Mouse (Mus musculus) limb, embryonic 12.5 days (tissue): ENCODE results near the gene Scmh1. TPM values are rescaled to one million over a fixed set of nuclear protein-coding genes. Genes with fewer than 3 reads are reported as not detected.
A peak's percentile ranks its signal among the peaks of the same experiment; 100 is the strongest.

Experiments used
- ATAC-seq: fragments of 200-750 bp; cut with Nextera tagmentation; 2 replicates; pipeline ENCODE4 v1.8.0; 2017; ENCODE audit warnings: low read depth, moderate TSS enrichment; ENCODE audit not compliant: insufficient number of reproducible peaks, insufficient read depth, low FRiP score, low TSS enrichment
- H3K27ac ChIP-seq: fragments of 300-500 bp; sonication (generic); 2 replicates; pipeline ENCODE4 v1.5.1; 2016; ENCODE audit warnings: mild to moderate bottlenecking, moderate library complexity
- H3K27me3 ChIP-seq: fragments of 300-500 bp; sonication (generic); 2 replicates; pipeline ENCODE4 v1.6.1; 2016; ENCODE audit warnings: mild to moderate bottlenecking, moderate library complexity
- H3K36me3 ChIP-seq: fragments of 300-500 bp; sonication (generic); 2 replicates; pipeline ENCODE4 v1.6.1; 2016; ENCODE audit warnings: mild to moderate bottlenecking, moderate library complexity
- H3K4me1 ChIP-seq: fragments of 300-500 bp; sonication (generic); replicated peaks from 2 replicates; pipeline ENCODE4 v1.6.1; 2016
- H3K4me2 ChIP-seq: fragments of 300-500 bp; sonication (generic); 2 replicates; pipeline ENCODE4 v1.6.1; 2016; ENCODE audit warnings: mild to moderate bottlenecking, moderate library complexity
- H3K4me3 ChIP-seq: fragments of 300-500 bp; sonication (generic); replicated peaks from 2 replicates; pipeline ENCODE4 v1.5.1; 2016; ENCODE audit warnings: mild to moderate bottlenecking
- H3K9ac ChIP-seq: fragments of 300-500 bp; sonication (generic); replicated peaks from 2 replicates; pipeline ENCODE4 v1.6.1; 2016; ENCODE audit warnings: mild to moderate bottlenecking, moderate library complexity
- H3K9me3 ChIP-seq: fragments of 300-500 bp; sonication (generic); 2 replicates; pipeline ENCODE4 v1.6.1; 2016; ENCODE audit warnings: mild to moderate bottlenecking, moderate library complexity
- WGBS: fragments of 180-500 bp; shearing (Covaris S2); methylation state at CpG from one replicate; pipeline ENCODE4 v1.1.7; 2016; 5-methylcytosine and 5-hydroxymethylcytosine counted together
- polyA plus RNA-seq: library from polyadenylated mRNA; unstranded; fragments of >200 nt; fragmentation: Nextera tagmentation; extraction: Ambion mirVana; gene quantifications from 2 replicates; pipeline ENCODE4 v1.2.1, GENCODE M21; 2016

Scmh1 gene
- polyA plus RNA-seq, 1 experiment from 2014 or later, result 42.7 TPM

DNA sequence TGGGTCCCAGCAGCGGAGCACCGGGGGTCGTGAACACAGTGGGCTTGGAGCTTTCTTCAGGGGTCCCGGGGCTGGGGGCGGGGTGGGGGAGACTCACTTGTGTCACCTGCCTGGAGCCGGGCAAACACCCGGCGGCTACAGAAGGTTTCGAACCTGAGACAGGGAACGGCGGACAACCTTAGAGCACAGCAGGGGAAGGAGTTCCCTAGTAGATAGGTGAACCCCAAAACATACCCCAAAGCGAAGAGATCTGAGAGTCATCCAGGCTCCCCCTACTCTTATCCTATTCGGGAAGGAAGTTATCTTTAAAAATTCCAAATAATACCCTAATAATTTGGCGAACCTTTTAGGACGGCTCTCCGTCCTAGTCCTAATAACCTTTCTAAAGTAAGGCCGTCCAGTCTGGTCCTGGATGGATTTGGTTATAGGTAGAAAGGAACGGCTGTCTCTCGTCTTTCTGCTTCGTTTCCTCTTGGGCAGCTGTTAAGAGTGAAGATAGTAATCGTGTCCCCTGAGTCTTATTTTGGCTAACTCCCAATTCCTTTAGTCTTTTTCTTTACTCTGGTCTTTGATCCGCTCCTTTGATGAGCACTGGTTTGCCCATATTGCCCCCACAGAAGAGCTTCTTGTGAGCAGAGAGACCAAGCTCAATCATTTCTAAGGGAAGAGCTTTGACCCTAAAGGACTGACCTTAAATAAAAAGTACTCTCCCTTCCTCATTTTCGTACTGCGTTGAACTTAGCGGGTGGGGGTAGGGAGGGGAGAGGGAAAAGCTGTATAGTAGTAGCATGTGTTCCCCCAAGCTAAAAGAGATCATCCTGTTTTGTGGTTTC lies 941 bp downstream of the Scmh1 start:
- Histone ChIP-seq H3K27ac (peak overlapping the region; percentile 94), H3K9me3 (no peaks in the 10 kb centered on the region), H3K4me1 (peaks cover 28% of the 10 kb centered on the region), H3K9ac (peak overlapping the region; percentile 96), H3K4me2 (peak overlapping the region; percentile 66), H3K27me3 (peaks cover 6% of the 10 kb centered on the region; the same call in 1 of the 2 replicates), H3K4me3 (peak overlapping the region; percentile 96), H3K36me3 (no peaks in the 10 kb centered on the region)
- no peak for ATAC-seq
- WGBS, result 2% methylated on average over 25 of the region's 25 CpGs

- H3K9me3 ChIP-seq, result no peaks in the 10 kb centered on the region
- H3K9ac ChIP-seq, result no peak overlapping the region
- H3K4me2 ChIP-seq, result peak overlapping the region; percentile 66
- WGBS, result 33% methylated on average over 3 of the region's 3 CpGs
- H3K36me3 ChIP-seq, result no peaks in the 10 kb centered on the region
- no peak overlapping the region for H3K27ac ChIP-seq
- H3K4me3 ChIP-seq, result peak overlapping the region; percentile 96
- ATAC-seq, result no peak
- H3K4me1 ChIP-seq, result peaks cover 22% of the 10 kb centered on the region
- H3K27me3 ChIP-seq, result peaks cover 6% of the 10 kb centered on the region; the same call in 1 of the 2 replicates
Observed at GRCm38 (mm10) chr4:120406639-120407273, 1.7 kb downstream of the Scmh1 start.

GRCm38 (mm10) chr4:120418053-120418452 lies 13.0 kb downstream of the Scmh1 start:
- no peaks in the 10 kb centered on the region for H3K27me3 ChIP-seq
- no peak overlapping the region for H3K9ac ChIP-seq
- peaks cover 18% of the 10 kb centered on the region for H3K4me1 ChIP-seq
- no peak overlapping the region for H3K4me2 ChIP-seq
- 0 out of 2 replicates have a peak, but pooled peaks cover 4% of the 10 kb centered on the region for H3K36me3 ChIP-seq
- H3K27ac ChIP-seq, result no peak overlapping the region
- no peak overlapping the region for H3K4me3 ChIP-seq
- no peak for ATAC-seq
- no peaks in the 10 kb centered on the region for H3K9me3 ChIP-seq
- WGBS, result 87% methylated on average over 4 of the region's 4 CpGs

DNA sequence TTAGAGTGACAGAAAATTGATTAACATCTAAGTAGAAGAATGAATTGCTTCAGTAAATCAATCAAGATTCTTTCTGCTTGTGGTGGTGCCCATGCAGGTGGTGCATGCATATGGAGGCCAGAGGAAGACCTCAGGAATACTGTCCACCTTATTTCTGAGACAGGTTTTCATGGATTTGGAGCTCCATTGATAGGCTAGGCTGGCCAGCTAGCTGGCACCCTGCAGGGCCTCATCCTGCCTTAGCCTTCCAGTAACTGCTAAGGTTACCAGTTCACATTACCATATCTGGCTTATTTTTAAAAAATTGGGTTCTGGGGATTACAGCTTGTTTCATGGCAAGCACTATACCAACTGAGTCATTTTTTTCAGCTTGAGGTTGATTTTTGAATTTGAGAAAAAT lies 15.1 kb downstream of the Scmh1 start:
- Histone ChIP-seq H3K4me1 (peaks cover 18% of the 10 kb centered on the region), H3K9me3 (no peaks in the 10 kb centered on the region), H3K27me3 (no peaks in the 10 kb centered on the region), H3K4me3 (no peak overlapping the region), H3K9ac (no peak overlapping the region), H3K36me3 (no peaks in the 10 kb centered on the region), H3K4me2 (no peak overlapping the region), H3K27ac (no peak overlapping the region)
- ATAC-seq, result no peak

GRCm38 (mm10) chr4:120420685-120421084 lies 15.6 kb downstream of the Scmh1 start:
- H3K36me3 ChIP-seq, result no peaks in the 10 kb centered on the region
- ATAC-seq, result no peak
- H3K27ac ChIP-seq, result peak overlapping the region; percentile 50; the same call in 1 of the 2 replicates

DNA sequence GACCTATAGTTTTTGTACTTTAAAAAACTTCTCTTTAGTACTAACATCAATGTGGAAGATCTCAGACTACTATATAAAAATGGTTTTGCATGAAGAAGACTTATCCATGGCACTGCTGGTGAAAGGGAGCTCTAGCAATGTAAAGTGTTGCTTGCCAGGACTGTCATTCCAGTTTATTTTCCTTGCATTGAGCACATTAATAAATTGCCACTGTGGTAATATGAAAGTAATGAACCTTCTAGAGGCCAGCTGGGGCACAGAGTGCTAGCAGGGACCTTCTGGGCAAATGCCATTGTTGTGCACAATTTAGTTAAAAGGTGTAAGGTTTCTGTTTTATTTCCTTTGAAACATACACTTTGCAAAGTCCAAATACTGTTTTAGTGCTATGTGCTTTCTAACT lies 25.5 kb downstream of the Scmh1 start:
- Histone ChIP-seq H3K4me1 (peaks cover 7% of the 10 kb centered on the region), H3K27ac (no peak overlapping the region), H3K27me3 (no peaks in the 10 kb centered on the region), H3K36me3 (no peaks in the 10 kb centered on the region), H3K9ac (no peak overlapping the region), H3K9me3 (no peaks in the 10 kb centered on the region), H3K4me3 (no peak overlapping the region), H3K4me2 (no peak overlapping the region)
- ATAC-seq, result no peak

More at GRCm38 (mm10) chr4:120420685-120421084, 15.6 kb downstream of the Scmh1 start:
- Histone ChIP-seq H3K4me3 (no peak overlapping the region), H3K4me1 (peaks cover 18% of the 10 kb centered on the region), H3K4me2 (no peak overlapping the region), H3K9me3 (no peaks in the 10 kb centered on the region), H3K9ac (no peak overlapping the region), H3K27me3 (no peaks in the 10 kb centered on the region)

DNA sequence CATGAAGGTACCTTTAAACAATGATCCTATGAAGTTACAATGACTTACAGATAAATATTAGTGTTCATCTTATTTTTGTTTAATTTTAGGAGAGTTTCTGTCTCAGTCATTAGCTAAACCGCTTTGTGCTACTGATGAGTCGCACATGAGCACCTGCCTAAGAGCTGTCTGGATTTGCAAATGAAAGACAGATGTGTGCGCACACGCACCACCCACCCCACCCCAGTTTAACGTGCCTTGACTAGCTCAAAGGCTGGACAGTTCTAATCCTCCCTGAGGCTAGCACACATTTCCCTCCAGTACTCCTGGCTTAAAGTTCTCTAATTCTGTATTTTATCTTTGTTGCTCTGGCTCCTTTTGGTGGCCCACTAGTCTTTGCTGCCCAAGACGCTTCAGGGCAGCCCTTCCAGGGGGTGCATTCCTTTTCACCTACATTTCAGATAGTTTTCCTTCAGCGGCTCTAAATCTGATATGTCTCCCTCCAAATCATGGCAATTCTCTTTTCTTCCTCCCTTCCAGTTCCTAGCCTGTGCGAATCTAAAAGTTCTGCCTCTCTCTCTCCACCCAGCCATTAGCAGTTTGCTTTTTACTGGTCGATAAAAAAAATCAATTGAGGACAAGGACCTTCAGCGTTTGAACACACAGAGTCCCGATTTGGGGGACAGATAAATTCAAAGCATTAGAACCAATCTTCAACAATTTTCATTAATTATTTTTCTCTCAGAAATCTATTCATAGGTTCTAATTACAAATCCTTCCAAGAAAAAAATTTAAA lies 27.7 kb downstream of the Scmh1 start:
- no peak overlapping the region for H3K4me3 ChIP-seq
- H3K27ac ChIP-seq, result no peak overlapping the region
- peaks cover 7% of the 10 kb centered on the region for H3K4me1 ChIP-seq
- H3K27me3 ChIP-seq, result no peaks in the 10 kb centered on the region
- no peak overlapping the region for H3K4me2 ChIP-seq
- ATAC-seq, result no peak
- no peak overlapping the region for H3K9ac ChIP-seq
- WGBS, result 42% methylated on average over 11 of the region's 11 CpGs
- H3K36me3 ChIP-seq, result no peaks in the 10 kb centered on the region
- no peaks in the 10 kb centered on the region for H3K9me3 ChIP-seq

- ATAC-seq, result no peak
- H3K4me1 ChIP-seq, result no peaks in the 10 kb centered on the region
- WGBS, result 82% methylated on average over 4 of the region's 4 CpGs
Observed at GRCm38 (mm10) chr4:120461741-120462140, 56.7 kb downstream of the Scmh1 start.

DNA sequence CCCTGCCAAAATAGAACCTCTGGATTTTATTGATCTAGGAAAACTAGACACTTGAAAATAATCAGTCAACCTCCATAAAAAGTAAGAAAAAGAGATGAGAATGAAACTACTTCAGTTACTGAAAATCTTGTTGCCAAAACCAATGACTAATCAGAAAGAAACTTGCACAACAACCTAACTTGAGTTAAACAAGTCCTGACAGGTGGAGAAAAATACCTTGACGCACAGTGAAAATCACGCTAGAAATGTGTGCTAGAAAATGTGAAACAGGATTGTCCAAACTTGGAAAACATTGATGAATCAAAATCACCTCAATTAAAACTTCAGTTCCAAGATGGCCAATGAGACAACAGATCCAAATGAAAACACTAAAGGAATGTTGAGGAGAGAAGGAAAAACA lies 67.9 kb downstream of the Scmh1 start:
- ATAC-seq, result no peak
- Histone ChIP-seq H3K4me3 (no peak overlapping the region), H3K36me3 (peaks cover 59% of the 10 kb centered on the region), H3K9ac (no peak overlapping the region), H3K27ac (no peak overlapping the region), H3K4me1 (no peaks in the 10 kb centered on the region), H3K9me3 (no peaks in the 10 kb centered on the region), H3K4me2 (no peak overlapping the region), H3K27me3 (no peaks in the 10 kb centered on the region)
- WGBS, result 89% methylated on average over 2 of the region's 2 CpGs

More at GRCm38 (mm10) chr4:120461741-120462140, 56.7 kb downstream of the Scmh1 start:
- no peak overlapping the region for H3K9ac ChIP-seq
- H3K27ac ChIP-seq, result no peak overlapping the region
- no peak overlapping the region for H3K4me2 ChIP-seq
- H3K9me3 ChIP-seq, result no peaks in the 10 kb centered on the region
- no peaks in the 10 kb centered on the region for H3K27me3 ChIP-seq
- no peak overlapping the region for H3K4me3 ChIP-seq
- H3K36me3 ChIP-seq, result peaks cover 3% of the 10 kb centered on the region; the same call in 1 of the 2 replicates

- Histone ChIP-seq H3K27ac (no peak overlapping the region), H3K27me3 (no peaks in the 10 kb centered on the region), H3K4me1 (no peaks in the 10 kb centered on the region), H3K9me3 (no peaks in the 10 kb centered on the region), H3K4me3 (no peak overlapping the region), H3K36me3 (peaks cover 22% of the 10 kb centered on the region), H3K9ac (no peak overlapping the region), H3K4me2 (no peak overlapping the region)
- no peak for ATAC-seq
- 50% methylated on average over 1 of the region's 1 CpGs for WGBS
Observed at GRCm38 (mm10) chr4:120487707-120488106, 82.6 kb downstream of the Scmh1 start.

DNA sequence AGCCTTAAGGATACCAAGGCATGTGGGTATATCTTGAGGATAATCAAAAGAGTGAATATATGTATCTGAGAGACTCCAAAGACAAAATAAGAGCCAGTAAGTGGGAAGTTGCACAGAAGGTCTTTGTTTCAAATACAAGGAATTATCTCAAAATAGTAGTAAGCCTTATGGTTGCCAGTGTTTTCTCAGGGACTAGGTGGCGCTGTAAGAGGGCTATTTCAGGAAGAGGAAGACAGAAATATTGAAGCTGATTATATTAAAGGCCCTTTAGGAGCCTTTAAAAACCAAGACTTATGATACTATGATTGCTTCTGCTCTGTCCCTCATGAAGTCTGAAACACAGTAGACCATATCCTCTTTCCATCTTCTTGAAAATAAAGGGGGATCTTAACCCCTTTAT lies 101.9 kb downstream of the Scmh1 start:
- 95% methylated on average over 1 of the region's 1 CpGs for WGBS
- Histone ChIP-seq H3K9me3 (peaks cover 3% of the 10 kb centered on the region; the same call in 1 of the 2 replicates), H3K4me1 (no peaks in the 10 kb centered on the region), H3K27me3 (no peaks in the 10 kb centered on the region), H3K4me2 (no peak overlapping the region), H3K36me3 (peaks cover 60% of the 10 kb centered on the region), H3K9ac (no peak overlapping the region), H3K27ac (no peak overlapping the region), H3K4me3 (no peak overlapping the region)
- no peak for ATAC-seq
